Mouse (Mus musculus): ENCODE data around the gene Itsn2.
"Not testable (repeated sequence)": the region's sequence is repeated elsewhere in the genome, so short reads cannot be mapped to it uniquely, and the experiment has no call there.

The Itsn2 gene

GRCm38 (mm10) chr12:4598666-4599428 lies 6.4 kb downstream of the Itsn2 start:
- no peak for DNase-seq

GRCm38 (mm10) chr12:4599713-4600112 lies 7.3 kb downstream of the Itsn2 start:
- DNase-seq = no peak

- no peak for DNase-seq
Measured at GRCm38 (mm10) chr12:4606625-4607024, 14.2 kb downstream of the Itsn2 start.

GRCm38 (mm10) chr12:4614722-4615121 lies 22.3 kb downstream of the Itsn2 start:
- DNase-seq = no peak

- no peak for DNase-seq
Measured at GRCm38 (mm10) chr12:4624201-4624600, 31.8 kb downstream of the Itsn2 start.

GRCm38 (mm10) chr12:4632957-4633356 lies 40.5 kb downstream of the Itsn2 start:
- no peak for DNase-seq

GRCm38 (mm10) chr12:4638438-4638837 lies 46.0 kb downstream of the Itsn2 start:
- peak in 1 of 2 experiments; percentile 24 for DNase-seq

GRCm38 (mm10) chr12:4640737-4641136 lies 48.3 kb downstream of the Itsn2 start:
- DNase-seq = no peak

- no peak for DNase-seq
Measured at GRCm38 (mm10) chr12:4656813-4657212, 64.4 kb downstream of the Itsn2 start.

- DNase-seq = no peak
Measured at GRCm38 (mm10) chr12:4664929-4665674, 72.7 kb downstream of the Itsn2 start.

GRCm38 (mm10) chr12:4665675-4666037 lies 73.2 kb downstream of the Itsn2 start:
- DNase-seq = no peak

- DNase-seq = no peak
Measured at GRCm38 (mm10) chr12:4676336-4676735, 83.9 kb downstream of the Itsn2 start.

- no peak for DNase-seq
Measured at GRCm38 (mm10) chr12:4679971-4680370, 87.5 kb downstream of the Itsn2 start.

- no peak for DNase-seq
Measured at GRCm38 (mm10) chr12:4685441-4685840, 93.0 kb downstream of the Itsn2 start.

GRCm38 (mm10) chr12:4688386-4688785 lies 95.9 kb downstream of the Itsn2 start:
- no peak for DNase-seq

- no peak for DNase-seq
Measured at GRCm38 (mm10) chr12:4689341-4689740, 96.9 kb downstream of the Itsn2 start.

- DNase-seq = no peak
Measured at GRCm38 (mm10) chr12:4691193-4691592, 98.8 kb downstream of the Itsn2 start.

- DNase-seq = no peak
Measured at GRCm38 (mm10) chr12:4694534-4694933, 102.1 kb downstream of the Itsn2 start.

GRCm38 (mm10) chr12:4705626-4706025 lies 113.2 kb downstream of the Itsn2 start:
- not testable (repeated sequence) for DNase-seq

- DNase-seq = no peak
Measured at GRCm38 (mm10) chr12:4706175-4706574, 113.7 kb downstream of the Itsn2 start.

GRCm38 (mm10) chr12:4706901-4707300 lies 114.5 kb downstream of the Itsn2 start:
- no peak for DNase-seq

- DNase-seq = no peak
Measured at GRCm38 (mm10) chr12:4707488-4708017, 115.1 kb downstream of the Itsn2 start.

GRCm38 (mm10) chr12:4708296-4708695 lies 115.9 kb downstream of the Itsn2 start:
- DNase-seq = no peak
